Comparison of ENCODE assay signal across 10 mouse cellular contexts in the genomic region with DNA sequence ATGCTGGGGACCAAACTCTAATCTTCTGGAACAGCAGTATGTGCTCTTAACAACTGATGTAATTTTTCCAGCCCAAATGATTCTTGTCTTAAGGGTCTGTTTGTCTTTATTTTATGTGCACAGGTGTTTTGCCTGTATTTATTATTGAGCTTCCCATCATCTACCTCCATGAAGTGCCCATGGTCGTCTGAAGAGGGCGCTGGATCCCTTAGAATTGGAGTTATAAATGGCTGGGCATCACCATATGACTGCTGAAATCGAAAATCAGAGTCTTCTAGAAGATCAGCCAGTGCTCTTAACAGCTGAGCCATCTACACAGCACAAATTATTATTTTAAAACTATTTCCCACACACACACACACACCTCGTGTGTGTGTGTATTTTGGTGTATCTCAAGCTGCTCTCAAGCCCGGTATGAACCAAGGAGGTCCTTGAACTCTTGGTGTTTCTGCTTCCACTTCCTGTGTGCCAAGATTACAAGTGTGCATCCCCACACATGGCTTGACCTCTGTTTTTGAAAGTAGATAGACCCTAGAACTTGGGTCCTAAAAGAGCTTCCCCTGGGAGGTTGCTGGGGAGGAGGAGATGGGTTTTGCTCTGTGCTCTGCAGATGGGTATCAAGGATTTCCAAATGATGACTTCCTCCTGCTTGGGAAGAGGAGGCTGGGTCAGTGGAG. TPM values are rescaled to one million over a fixed set of nuclear protein-coding genes. Genes with fewer than 3 reads are reported as not detected.
A peak's percentile ranks its signal among the peaks of the same experiment; 100 is the strongest.
DNase-seq lines count a peak whose midpoint lies in the region; ATAC-seq and TF ChIP-seq lines count a peak whose summit lies in the region.
"Had no signal": no experiment of that assay in that cellular context is flagged by ENCODE, and none has a peak within 500 bp of the region (broad histone marks: within the 10 kb centered on the region; RNA-seq: fewer than 3 reads in every experiment).

No protein-coding gene starts in this region.

- no peak overlapping the region for H3K4me2 ChIP-seq in liver, embryonic 12.5 days
- H3K4me2 ChIP-seq in liver, embryonic 14.5 days (ENCODE audit: low read depth), result no peak overlapping the region
- H3K4me2 ChIP-seq: liver, embryonic 13.5 days had no signal

- H3K27ac ChIP-seq in liver, embryonic 12.5 days, result no peak overlapping the region
- peak overlapping the region; percentile 65 for H3K27ac ChIP-seq in bone marrow macrophage, adult 2 months (ENCODE audit: insufficient read depth, low read depth, low read length)
- no peak overlapping the region for H3K27ac ChIP-seq in liver, embryonic 14.5 days
- H3K27ac ChIP-seq: liver, embryonic 13.5 days had no signal

- no peak overlapping the region for H3K9ac ChIP-seq in liver, embryonic 12.5 days
- no peak overlapping the region for H3K9ac ChIP-seq in liver, embryonic 14.5 days (replicated peaks)
- H3K9ac ChIP-seq: liver, embryonic 13.5 days had no signal

- H3K4me3 ChIP-seq in liver, embryonic 12.5 days, result no peak overlapping the region
- H3K4me3 ChIP-seq in bone marrow macrophage, adult 2 months (ENCODE audit: insufficient read depth, low read length), result no peak overlapping the region
- H3K4me3 ChIP-seq in liver, embryonic 14.5 days (ENCODE audit: insufficient read depth in 1 of 2, low read depth in 2 of 2, low read length in 2 of 2), result no peak overlapping the region
- H3K4me3 ChIP-seq: liver, embryonic 13.5 days had no signal

- WGBS in liver, embryonic 12.5 days (ENCODE audit: insufficient replicate concordance), result 18% methylated on average over 5 of the region's 5 CpGs
- 13% methylated on average over 5 of the region's 5 CpGs for WGBS in liver, embryonic 14.5 days (ENCODE audit: insufficient replicate concordance)

- no peak for TF ChIP-seq POLR2A in bone marrow macrophage, adult 2 months (IDR thresholded peaks at IDR 0.05; ENCODE audit: borderline replicate concordance, low read depth, low read length)

- peaks cover 38% of the 10 kb centered on the region for H3K27me3 ChIP-seq in liver, embryonic 12.5 days (replicated peaks)
- H3K27me3 ChIP-seq in liver, embryonic 14.5 days (ENCODE audit: control insufficient read depth, insufficient read depth, low read length), result peaks cover 8% of the 10 kb centered on the region

- ATAC-seq in liver, embryonic 12.5 days, result no peak
- no peak for ATAC-seq in liver, embryonic 14.5 days (ENCODE audit: insufficient read depth)
- no peak for ATAC-seq in megakaryocyte progenitor cell, adult 5-6 weeks (replicated peaks; ENCODE audit: poor library complexity)

- no peak for TF ChIP-seq CTCF in bone marrow macrophage, adult 2 months (IDR thresholded peaks at IDR 0.05; ENCODE audit: low read depth, low read length)
- TF ChIP-seq CTCF in liver, embryonic 14.5 days (IDR thresholded peaks at IDR 0.05; ENCODE audit: low read depth), result peak; percentile 42

- DNase-seq in adrenal gland, adult 2 months, result peak; percentile 38
- DNase-seq in adrenal gland, adult 8-10 months, result no peak
- peak; percentile 40 for DNase-seq in liver
- DNase-seq in liver, embryonic 14.5 days (ENCODE audit: low read depth in 3 of 3, low spot score in 3 of 3), result no peak
- DNase-seq in heart, postnatal 4 days, result no peak
- DNase-seq: liver, embryonic 13.5 days had no signal

- peaks cover 18% of the 10 kb centered on the region for H3K4me1 ChIP-seq in liver, embryonic 12.5 days
- H3K4me1 ChIP-seq in bone marrow macrophage, adult 2 months (ENCODE audit: control insufficient read depth, insufficient read depth, low read length), result peaks cover 36% of the 10 kb centered on the region
- H3K4me1 ChIP-seq in liver, embryonic 14.5 days (replicated peaks; ENCODE audit: control insufficient read depth in 2 of 2, insufficient read depth in 2 of 2, low read length in 1 of 2), result peaks cover 9% of the 10 kb centered on the region in 2 experiments

- H3K9me3 ChIP-seq in liver, embryonic 12.5 days (replicated peaks), result peaks cover 9% of the 10 kb centered on the region; the same call in 1 of the 2 replicates
- H3K9me3 ChIP-seq in liver, embryonic 14.5 days (ENCODE audit: control insufficient read depth, low read length), result no peaks in the 10 kb centered on the region; the same call in 1 of the 2 replicates

- TF ChIP-seq EP300 in liver, embryonic 14.5 days (IDR thresholded peaks at IDR 0.05; ENCODE audit: low read depth), result no peak

- no peaks in the 10 kb centered on the region for H3K36me3 ChIP-seq in liver, embryonic 12.5 days
- H3K36me3 ChIP-seq in liver, embryonic 14.5 days (replicated peaks; ENCODE audit: control insufficient read depth, insufficient read depth, low read depth), result no peaks in the 10 kb centered on the region
- H3K36me3 ChIP-seq: liver, embryonic 13.5 days had no signal

RNA-seq across cellular contexts. Expression of a gene that starts 5.0 kb away (rescaled TPM):
- total RNA-seq in adrenal gland, adult 2 months (2021), result under 1 TPM; 0.06 to 0.07 TPM
- polyA plus RNA-seq in adrenal gland, adult 2 months (2012; rRNA removed), result 0.04 and 0.09 TPM in 2 replicates
- under 1 TPM in 3 of 4 experiments, not detected in 1; 0.10 to 0.28 (median 0.12) TPM for total RNA-seq in adrenal gland, adult 8-10 months (2022)
- not detected in 2 replicates for polyA plus RNA-seq in liver, embryonic 12.5 days (2016; fragmentation: Nextera tagmentation; extraction: Ambion mirVana)
- 0.20 and 0.48 TPM in 2 replicates for polyA plus RNA-seq in bone marrow macrophage, adult 2 months (2012; ENCODE audit: insufficient read depth, insufficient read length, missing spikeins)
- 0.02 TPM in 1 of 2 replicates, not detected in the other for polyA plus RNA-seq in liver, embryonic 14.5 days (2012; rRNA removed)
- not detected in 2 replicates for polyA plus RNA-seq in liver, embryonic 14.5 days (2014; fragmentation: Nextera tagmentation; extraction: Ambion mirVana)
- total RNA-seq in megakaryocyte progenitor cell, adult 5-6 weeks (2015), result 0.15 TPM in 1 of 2 replicates, not detected in the other
- total RNA-seq in megakaryocyte progenitor cell, adult 5-6 weeks (2017), result 0.04 TPM in 1 of 2 replicates, not detected in the other
- total RNA-seq in heart, postnatal 4 days (2021), result not detected
- polyA plus RNA-seq: C2C12; liver, embryonic 13.5 days had no signal

RNA-seq across cellular contexts. Expression of a gene that starts 8.9 kb away (rescaled TPM):
- total RNA-seq in adrenal gland, adult 2 months (2021), result 10 to 100 TPM in 1 of 2 experiments, 1 to 10 TPM in 1; 9.4 to 10.4 TPM
- 19.8 and 26.2 TPM in 2 replicates for polyA plus RNA-seq in adrenal gland, adult 2 months (2012; rRNA removed)
- total RNA-seq in adrenal gland, adult 8-10 months (2022), result 10 to 100 TPM in 3 of 4 experiments, 1 to 10 TPM in 1; 7.2 to 16.9 (median 10.6) TPM
- polyA plus RNA-seq in liver, embryonic 12.5 days (2016; fragmentation: Nextera tagmentation; extraction: Ambion mirVana), result 2.9 and 3.3 TPM in 2 replicates
- polyA plus RNA-seq in bone marrow macrophage, adult 2 months (2012; ENCODE audit: insufficient read depth, insufficient read length, missing spikeins), result 22.1 and 35.5 TPM in 2 replicates
- 1.8 and 2.2 TPM in 2 replicates for polyA plus RNA-seq in liver, embryonic 14.5 days (2012; rRNA removed)
- polyA plus RNA-seq in liver, embryonic 14.5 days (2014; fragmentation: Nextera tagmentation; extraction: Ambion mirVana), result 0.83 and 1.5 TPM in 2 replicates
- total RNA-seq in megakaryocyte progenitor cell, adult 5-6 weeks (2015), result 14.7 and 14.9 TPM in 2 replicates
- total RNA-seq in megakaryocyte progenitor cell, adult 5-6 weeks (2017), result 1.1 and 3.4 TPM in 2 replicates
- total RNA-seq in heart, postnatal 4 days (2021), result 1 to 10 TPM; 7.6 to 7.8 TPM

RNA-seq across cellular contexts. Expression of a gene that starts 41.7 kb away (rescaled TPM):
- 100 to 1,000 TPM; 149 to 167 TPM for total RNA-seq in adrenal gland, adult 2 months (2021)
- polyA plus RNA-seq in adrenal gland, adult 2 months (2012; rRNA removed), result 316 and 381 TPM in 2 replicates
- total RNA-seq in adrenal gland, adult 8-10 months (2022), result 100 to 1,000 TPM; 175 to 194 (median 175) TPM
- polyA plus RNA-seq in liver, embryonic 12.5 days (2016; fragmentation: Nextera tagmentation; extraction: Ambion mirVana), result 163 and 165 TPM in 2 replicates
- 187 and 189 TPM in 2 replicates for polyA plus RNA-seq in bone marrow macrophage, adult 2 months (2012; ENCODE audit: insufficient read depth, insufficient read length, missing spikeins)
- polyA plus RNA-seq in liver, embryonic 14.5 days (2012; rRNA removed), result 88.9 and 110 TPM in 2 replicates
- 107 and 112 TPM in 2 replicates for polyA plus RNA-seq in liver, embryonic 14.5 days (2014; fragmentation: Nextera tagmentation; extraction: Ambion mirVana)
- total RNA-seq in megakaryocyte progenitor cell, adult 5-6 weeks (2015), result 69.2 and 72.0 TPM in 2 replicates
- total RNA-seq in megakaryocyte progenitor cell, adult 5-6 weeks (2017), result 46.2 and 57.8 TPM in 2 replicates
- total RNA-seq in heart, postnatal 4 days (2021), result 100 to 1,000 TPM in 1 of 2 experiments, 10 to 100 TPM in 1; 90.4 to 104 TPM

Comparison
In these comparisons a context has a peak if more than half of its experiments do, and no peak if none do; other contexts are left out.
1. DNase-seq: peak in adrenal gland, adult 2 months (single experiment) and liver (single experiment); none in adrenal gland, adult 8-10 months (single experiment), liver, embryonic 14.5 days (0 of 3) and heart, postnatal 4 days (single experiment).